Mouse (Mus musculus): ENCODE measurements around the gene Tmem202. TPM values are rescaled to one million over a fixed set of nuclear protein-coding genes. Genes with fewer than 3 reads are reported as not detected.

Gene Tmem202
- polyA plus RNA-seq, 1 experiment from 2014 or later: 0.15 TPM

DNA sequence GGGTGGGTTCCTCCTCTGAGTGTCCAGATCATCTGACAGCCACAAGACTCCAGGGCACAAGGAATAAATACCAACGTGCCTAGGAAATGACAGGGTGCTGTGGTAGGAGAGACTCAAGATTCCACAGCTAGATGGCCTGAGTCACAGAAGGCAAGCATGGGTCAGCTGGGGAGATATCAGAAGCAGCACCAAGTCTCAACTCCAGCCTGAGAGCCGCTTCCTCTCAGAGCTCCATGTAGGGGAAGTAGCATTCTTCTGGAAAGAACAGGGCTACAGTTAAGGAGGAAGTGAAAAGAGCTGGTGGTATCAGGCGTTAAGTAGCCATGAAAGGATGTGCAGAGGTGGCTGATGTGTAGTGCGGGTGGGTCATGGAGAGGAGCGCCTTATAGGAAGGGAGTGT lies 5.1 kb upstream of the Tmem202 start:
- Histone ChIP-seq H3K9ac (ENCODE audit: low read depth, low read length) (no peak overlapping the region), H3K27ac (replicated peaks; ENCODE audit: low read depth, low read length) (no peak overlapping the region), H3K27me3 (replicated peaks; ENCODE audit: control insufficient read depth, insufficient read depth, low read length) (no peaks in the 10 kb centered on the region), H3K4me2 (ENCODE audit: low read depth, low read length) (no peak overlapping the region), H3K4me3 (ENCODE audit: low read depth, low read length) (no peak overlapping the region), H3K36me3 (ENCODE audit: control insufficient read depth, insufficient read depth, low read length) (no peaks in the 10 kb centered on the region), H3K9me3 (ENCODE audit: control insufficient read depth, low read length) (no peaks in the 10 kb centered on the region), H3K4me1 (ENCODE audit: control insufficient read depth, insufficient read depth, low read length) (peaks cover 7% of the 10 kb centered on the region)
- ATAC-seq (ENCODE audit: low read depth) (no peak), DNase-seq (ENCODE audit: low spot score) (no peak)
- WGBS: 92% methylated on average over 5 of the region's 5 CpGs

DNA sequence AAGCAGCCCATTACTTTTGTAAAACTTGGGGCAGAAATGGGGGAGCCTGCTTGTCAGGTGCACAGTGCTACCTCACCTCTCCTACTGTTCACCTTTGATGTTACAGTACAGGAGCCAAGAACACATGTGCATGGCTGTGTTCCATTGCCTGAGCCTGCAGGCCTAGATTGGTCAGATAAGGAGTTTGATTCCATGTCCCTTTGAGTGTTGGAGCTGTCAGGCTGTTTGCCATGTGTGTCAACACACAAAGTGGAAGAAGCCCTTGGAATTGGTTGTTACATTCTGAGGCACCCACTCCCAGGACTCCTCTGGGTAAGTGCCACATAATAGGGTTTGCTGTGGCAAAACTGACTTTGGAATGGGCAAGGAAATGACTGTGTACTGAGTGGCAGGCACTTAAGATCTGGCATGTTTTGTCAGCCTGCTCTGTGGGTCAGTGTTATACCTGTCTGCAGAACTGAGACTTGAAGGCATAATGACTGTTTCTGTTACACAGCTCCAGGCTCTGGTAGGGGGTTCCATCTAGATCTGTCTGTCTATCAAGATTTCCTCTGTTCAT lies 3.2 kb upstream of the Tmem202 start:
- H3K27ac ChIP-seq (replicated peaks; ENCODE audit: low read depth, low read length): no peak overlapping the region

GRCm38 (mm10) chr9:59541617-59542016 lies 2.0 kb upstream of the Tmem202 start:
- H3K4me1 ChIP-seq (ENCODE audit: control insufficient read depth, insufficient read depth, low read length): peaks cover 11% of the 10 kb centered on the region
- H3K27ac ChIP-seq (replicated peaks; ENCODE audit: low read depth, low read length): no peak overlapping the region
- DNase-seq (ENCODE audit: low spot score) (no peak), ATAC-seq (ENCODE audit: low read depth) (no peak)
- H3K4me2 ChIP-seq (ENCODE audit: low read depth, low read length): no peak overlapping the region
- no peak overlapping the region for H3K4me3 ChIP-seq (ENCODE audit: low read depth, low read length)
- H3K9me3 ChIP-seq (ENCODE audit: control insufficient read depth, low read length): no peaks in the 10 kb centered on the region
- H3K27me3 ChIP-seq (replicated peaks; ENCODE audit: control insufficient read depth, insufficient read depth, low read length): no peaks in the 10 kb centered on the region
- no peak overlapping the region for H3K9ac ChIP-seq (ENCODE audit: low read depth, low read length)
- no peaks in the 10 kb centered on the region for H3K36me3 ChIP-seq (ENCODE audit: control insufficient read depth, insufficient read depth, low read length)
- WGBS: 91% methylated on average over 6 of the region's 6 CpGs

More for the DNA sequence above, 3.2 kb upstream of the Tmem202 start:
- no peak for DNase-seq (ENCODE audit: low spot score)
- Histone ChIP-seq H3K4me2 (ENCODE audit: low read depth, low read length) (no peak overlapping the region), H3K36me3 (ENCODE audit: control insufficient read depth, insufficient read depth, low read length) (no peaks in the 10 kb centered on the region), H3K4me3 (ENCODE audit: low read depth, low read length) (no peak overlapping the region), H3K9me3 (ENCODE audit: control insufficient read depth, low read length) (no peaks in the 10 kb centered on the region), H3K4me1 (ENCODE audit: control insufficient read depth, insufficient read depth, low read length) (peaks cover 11% of the 10 kb centered on the region), H3K27me3 (replicated peaks; ENCODE audit: control insufficient read depth, insufficient read depth, low read length) (no peaks in the 10 kb centered on the region), H3K9ac (ENCODE audit: low read depth, low read length) (no peak overlapping the region)
- no peak for ATAC-seq (ENCODE audit: low read depth)

GRCm38 (mm10) chr9:59537651-59538050 lies 2.0 kb downstream of the Tmem202 start:
- no peak overlapping the region for H3K4me2 ChIP-seq (ENCODE audit: low read depth, low read length)
- DNase-seq (ENCODE audit: low spot score) (no peak), ATAC-seq (ENCODE audit: low read depth) (no peak)
- H3K9me3 ChIP-seq (ENCODE audit: control insufficient read depth, low read length): no peaks in the 10 kb centered on the region
- 70% methylated on average over 3 of the region's 3 CpGs for WGBS
- no peak overlapping the region for H3K27ac ChIP-seq (replicated peaks; ENCODE audit: low read depth, low read length)
- H3K9ac ChIP-seq (ENCODE audit: low read depth, low read length): no peak overlapping the region
- H3K27me3 ChIP-seq (replicated peaks; ENCODE audit: control insufficient read depth, insufficient read depth, low read length): no peaks in the 10 kb centered on the region
- H3K4me3 ChIP-seq (ENCODE audit: low read depth, low read length): no peak overlapping the region
- peaks cover 11% of the 10 kb centered on the region for H3K4me1 ChIP-seq (ENCODE audit: control insufficient read depth, insufficient read depth, low read length)
- no peaks in the 10 kb centered on the region for H3K36me3 ChIP-seq (ENCODE audit: control insufficient read depth, insufficient read depth, low read length)

DNA sequence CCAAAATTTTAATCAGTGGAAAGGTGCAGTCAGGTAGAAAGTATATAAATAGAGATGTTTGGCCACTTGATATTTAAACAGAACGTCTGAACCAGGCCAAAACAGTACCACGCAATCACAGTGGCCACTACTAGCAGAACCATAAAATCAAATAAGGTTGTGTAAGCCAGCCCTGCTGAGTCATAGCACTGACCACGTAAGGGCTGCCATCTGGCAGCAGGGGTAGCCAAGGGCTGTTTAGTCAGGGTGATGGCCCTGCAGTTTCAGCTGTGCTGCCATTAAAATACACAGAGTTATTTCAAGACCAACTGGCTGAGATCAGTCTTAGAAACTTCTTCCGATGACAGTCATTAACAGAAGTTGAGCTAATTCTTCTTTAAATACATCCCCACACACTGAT lies 5.8 kb downstream of the Tmem202 start:
- DNase-seq (ENCODE audit: low spot score) (no peak), ATAC-seq (ENCODE audit: low read depth) (no peak)
- 72% methylated on average over 4 of the region's 4 CpGs for whole genome bisulfite sequencing
- no peaks in the 10 kb centered on the region for H3K9me3 ChIP-seq (ENCODE audit: control insufficient read depth, low read length)
- no peak overlapping the region for H3K9ac ChIP-seq (ENCODE audit: low read depth, low read length)
- no peak overlapping the region for H3K4me3 ChIP-seq (ENCODE audit: low read depth, low read length)
- no peak overlapping the region for H3K27ac ChIP-seq (replicated peaks; ENCODE audit: low read depth, low read length)
- H3K4me2 ChIP-seq (ENCODE audit: low read depth, low read length): no peak overlapping the region
- no peaks in the 10 kb centered on the region for H3K27me3 ChIP-seq (replicated peaks; ENCODE audit: control insufficient read depth, insufficient read depth, low read length)
- H3K4me1 ChIP-seq (ENCODE audit: control insufficient read depth, insufficient read depth, low read length): peaks cover under 1% of the 10 kb centered on the region
- H3K36me3 ChIP-seq (ENCODE audit: control insufficient read depth, insufficient read depth, low read length): no peaks in the 10 kb centered on the region

GRCm38 (mm10) chr9:59533422-59533821 lies 6.2 kb downstream of the Tmem202 start:
- no peaks in the 10 kb centered on the region for H3K27me3 ChIP-seq (replicated peaks; ENCODE audit: control insufficient read depth, insufficient read depth, low read length)
- H3K4me1 ChIP-seq (ENCODE audit: control insufficient read depth, insufficient read depth, low read length): no peaks in the 10 kb centered on the region
- H3K4me2 ChIP-seq (ENCODE audit: low read depth, low read length): no peak overlapping the region
- H3K9me3 ChIP-seq (ENCODE audit: control insufficient read depth, low read length): no peaks in the 10 kb centered on the region
- no peak overlapping the region for H3K27ac ChIP-seq (replicated peaks; ENCODE audit: low read depth, low read length)
- no peaks in the 10 kb centered on the region for H3K36me3 ChIP-seq (ENCODE audit: control insufficient read depth, insufficient read depth, low read length)
- WGBS: 70% methylated on average over 2 of the region's 2 CpGs
- H3K4me3 ChIP-seq (ENCODE audit: low read depth, low read length): no peak overlapping the region
- H3K9ac ChIP-seq (ENCODE audit: low read depth, low read length): no peak overlapping the region
- no peak for DNase-seq (ENCODE audit: low spot score)
- no peak for ATAC-seq (ENCODE audit: low read depth)

DNA sequence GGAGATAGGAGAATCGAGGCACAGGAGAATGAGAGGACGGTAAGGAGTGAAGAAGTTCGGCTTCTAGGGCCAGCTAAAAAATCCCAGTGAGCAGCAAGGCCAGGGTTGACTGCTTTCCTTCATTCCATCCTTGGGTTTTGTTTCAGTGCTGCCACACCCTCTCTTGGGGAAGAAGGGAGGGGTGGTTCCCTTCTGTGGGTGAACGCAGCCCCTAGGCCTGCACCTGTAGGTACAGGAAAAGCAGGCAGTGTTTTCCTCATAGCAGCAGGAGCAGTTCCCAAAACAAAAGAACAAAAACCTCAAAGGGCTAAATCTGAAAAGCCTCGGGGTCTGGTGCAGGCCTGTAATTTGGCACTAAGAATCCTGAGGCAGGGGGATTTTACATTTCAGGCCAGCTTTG lies 8.0 kb downstream of the Tmem202 start:
- no peaks in the 10 kb centered on the region for H3K27me3 ChIP-seq (replicated peaks; ENCODE audit: control insufficient read depth, insufficient read depth, low read length)
- DNase-seq (ENCODE audit: low spot score): peak; percentile 20
- H3K4me3 ChIP-seq (ENCODE audit: low read depth, low read length): no peak overlapping the region
- H3K9ac ChIP-seq (ENCODE audit: low read depth, low read length): no peak overlapping the region
- WGBS: 37% methylated on average over 5 of the region's 5 CpGs
- H3K4me2 ChIP-seq (ENCODE audit: low read depth, low read length): no peak overlapping the region
- H3K36me3 ChIP-seq (ENCODE audit: control insufficient read depth, insufficient read depth, low read length): no peaks in the 10 kb centered on the region
- peak; percentile 33; the same call in 1 of the 2 replicates for ATAC-seq (ENCODE audit: low read depth)
- no peaks in the 10 kb centered on the region for H3K4me1 ChIP-seq (ENCODE audit: control insufficient read depth, insufficient read depth, low read length)
- no peaks in the 10 kb centered on the region for H3K9me3 ChIP-seq (ENCODE audit: control insufficient read depth, low read length)
- H3K27ac ChIP-seq (replicated peaks; ENCODE audit: low read depth, low read length): no peak overlapping the region

DNA sequence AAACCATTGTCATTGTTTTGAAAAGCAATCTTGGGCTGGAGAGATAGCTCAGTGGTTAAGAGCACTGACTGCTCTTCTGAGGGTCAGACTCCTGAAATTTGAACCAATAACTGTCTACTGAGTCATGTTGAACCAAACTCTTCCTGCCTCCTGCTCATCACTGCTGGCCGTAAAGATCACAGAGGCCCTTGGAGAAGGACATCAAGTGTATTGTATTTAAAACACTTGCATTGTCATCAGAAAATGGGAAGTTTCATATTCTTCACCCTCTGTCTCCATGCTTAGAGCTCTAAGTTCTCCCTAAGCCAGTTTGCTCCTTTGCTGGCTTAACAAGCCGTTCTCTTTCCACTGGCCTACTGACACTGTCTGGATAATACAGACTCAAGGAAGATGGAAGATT lies 11.4 kb downstream of the Tmem202 start:
- H3K27me3 ChIP-seq (replicated peaks; ENCODE audit: control insufficient read depth, insufficient read depth, low read length): no peaks in the 10 kb centered on the region
- no peak for ATAC-seq (ENCODE audit: low read depth)
- H3K36me3 ChIP-seq (ENCODE audit: control insufficient read depth, insufficient read depth, low read length): no peaks in the 10 kb centered on the region
- H3K4me3 ChIP-seq (ENCODE audit: low read depth, low read length): no peak overlapping the region
- no peak for DNase-seq (ENCODE audit: low spot score)
- H3K27ac ChIP-seq (replicated peaks; ENCODE audit: low read depth, low read length): no peak overlapping the region
- no peaks in the 10 kb centered on the region for H3K4me1 ChIP-seq (ENCODE audit: control insufficient read depth, insufficient read depth, low read length)
- WGBS: 78% methylated on average over 2 of the region's 2 CpGs
- H3K9ac ChIP-seq (ENCODE audit: low read depth, low read length): no peak overlapping the region
- H3K4me2 ChIP-seq (ENCODE audit: low read depth, low read length): no peak overlapping the region
- H3K9me3 ChIP-seq (ENCODE audit: control insufficient read depth, low read length): no peaks in the 10 kb centered on the region

GRCm38 (mm10) chr9:59527580-59527979 lies 12.1 kb downstream of the Tmem202 start:
- DNase-seq (ENCODE audit: low spot score) (no peak), ATAC-seq (ENCODE audit: low read depth) (no peak)
- WGBS: 82% methylated on average over 3 of the region's 3 CpGs
- Histone ChIP-seq H3K9ac (ENCODE audit: low read depth, low read length) (no peak overlapping the region), H3K4me2 (ENCODE audit: low read depth, low read length) (no peak overlapping the region), H3K36me3 (ENCODE audit: control insufficient read depth, insufficient read depth, low read length) (no peaks in the 10 kb centered on the region), H3K27me3 (replicated peaks; ENCODE audit: control insufficient read depth, insufficient read depth, low read length) (no peaks in the 10 kb centered on the region), H3K27ac (replicated peaks; ENCODE audit: low read depth, low read length) (no peak overlapping the region), H3K9me3 (ENCODE audit: control insufficient read depth, low read length) (no peaks in the 10 kb centered on the region), H3K4me1 (ENCODE audit: control insufficient read depth, insufficient read depth, low read length) (no peaks in the 10 kb centered on the region), H3K4me3 (ENCODE audit: low read depth, low read length) (no peak overlapping the region)

Measured in embryonic facial prominence, embryonic 14.5 days (tissue).